Mouse (Mus musculus): ENCODE data around the gene Vash1.

The Vash1 gene

DNA sequence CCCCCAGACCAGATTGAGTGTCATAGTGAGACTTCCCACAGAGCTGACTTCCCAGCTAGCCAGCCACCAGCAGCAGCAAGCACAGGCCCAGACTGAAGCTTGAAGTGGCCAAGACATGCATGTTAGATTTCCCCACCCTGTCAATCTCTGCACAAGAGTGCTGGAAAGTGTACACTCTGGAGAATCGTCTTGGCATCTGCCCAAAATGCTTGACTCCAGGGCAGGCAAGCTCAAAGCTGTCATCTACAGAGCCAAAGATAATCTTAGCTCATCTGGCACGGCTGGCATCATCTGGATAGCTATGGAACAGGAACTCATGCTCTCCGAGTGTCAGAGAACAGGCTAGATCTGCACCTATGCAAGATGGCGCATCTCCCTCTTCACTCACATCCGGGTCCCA lies 43.0 kb downstream of the Vash1 start:
- no peak for DNase-seq

DNA sequence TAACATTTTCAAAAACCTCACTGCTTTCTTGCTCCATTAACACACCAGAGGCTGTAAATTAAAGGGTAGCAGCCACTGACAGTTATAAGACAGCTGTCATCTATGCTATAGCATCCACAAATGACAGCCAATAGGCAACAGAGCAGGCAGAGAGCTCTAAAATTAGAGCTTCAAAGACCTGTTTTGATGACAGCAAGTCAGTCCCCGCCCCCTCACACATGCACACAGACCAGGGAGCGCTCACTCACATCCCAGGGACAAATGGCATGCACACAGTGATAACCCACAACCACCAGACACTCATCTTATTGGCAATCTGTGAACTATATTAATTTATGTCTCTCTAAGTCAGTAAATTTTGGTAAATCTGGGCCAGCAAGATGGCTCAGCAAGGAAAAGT lies 45.8 kb downstream of the Vash1 start:
- peak; percentile 89 for DNase-seq

DNA sequence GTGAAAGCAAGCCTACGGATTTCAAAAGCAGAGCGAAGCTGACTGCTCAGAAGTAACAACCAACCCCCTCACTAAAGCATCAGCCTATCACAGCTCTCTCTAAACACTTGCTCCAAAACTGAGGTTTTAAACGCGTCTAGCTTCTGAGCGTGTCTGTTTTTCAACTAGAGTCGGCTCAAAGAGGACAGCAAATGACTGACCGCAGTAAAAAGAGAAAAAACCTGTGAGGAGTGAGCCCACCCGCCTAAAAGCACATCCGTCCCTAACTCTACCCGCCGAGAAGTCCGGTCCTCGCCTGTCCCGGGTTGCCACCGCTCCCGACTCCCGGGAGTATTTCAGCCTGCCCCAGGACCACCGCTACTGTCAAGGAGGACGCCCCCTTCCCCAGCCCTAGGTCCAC lies 47.2 kb downstream of the Vash1 start:
- DNase-seq = no peak

DNA sequence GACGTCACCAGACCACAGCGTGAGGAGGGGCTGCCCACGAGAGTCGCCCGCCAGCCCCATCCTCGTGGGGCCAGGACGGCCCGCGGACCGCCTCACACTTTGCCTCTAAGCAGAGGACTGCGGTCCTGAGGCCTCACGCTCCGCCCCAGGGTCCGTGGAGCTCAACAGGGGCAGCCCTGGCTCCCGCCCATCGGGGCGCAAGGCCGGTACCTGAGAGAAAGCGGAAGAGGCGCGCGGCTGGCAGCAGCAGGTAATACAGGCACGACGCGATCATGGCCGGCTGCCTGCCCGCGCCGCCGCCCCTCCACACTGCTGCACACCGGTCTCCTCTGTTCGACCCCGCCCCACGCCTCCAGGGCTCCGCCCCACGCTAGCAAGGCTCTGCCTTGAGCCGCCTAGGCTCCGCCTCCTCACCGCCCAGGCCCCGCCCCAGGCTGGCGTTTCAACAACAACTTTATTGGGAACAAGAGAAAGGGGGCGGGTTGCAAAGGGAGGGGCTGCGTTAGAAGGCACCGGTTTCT lies 47.7 kb downstream of the Vash1 start, which contains the start of gene Angel1:
Gene Angel1, minus strand, starts transcription at position 341 of the 521 bp plus-strand sequence.
- DNase-seq = peak; percentile 99

DNA sequence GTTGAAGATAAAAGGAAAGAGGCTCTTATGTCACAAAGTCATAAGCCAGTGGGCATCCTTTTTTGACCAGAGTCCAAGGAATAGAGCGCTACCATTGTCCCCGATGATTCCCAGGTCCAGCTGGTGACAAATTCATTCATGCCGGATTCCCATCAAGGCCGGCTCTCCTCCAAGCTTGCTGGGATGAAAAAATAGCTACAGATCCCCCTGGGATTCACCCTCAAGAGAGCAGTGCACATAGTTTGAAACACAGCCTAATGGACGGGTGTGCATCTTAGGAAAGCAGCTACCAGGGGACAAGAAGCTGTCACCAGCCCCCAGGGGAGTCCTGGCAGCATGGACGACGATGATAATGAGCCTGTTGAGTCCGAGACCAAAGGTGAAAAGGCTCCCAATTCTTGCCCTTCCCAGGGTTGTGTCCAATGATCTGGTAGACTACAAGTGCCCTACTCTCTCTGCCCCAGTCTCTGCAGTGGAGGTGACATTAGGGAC lies 55.9 kb downstream of the Vash1 start, which contains the start of gene Lrrc74a:
Gene Lrrc74a, plus strand, starts transcription at position 51 of the 492 bp plus-strand sequence.
- DNase-seq = peak; percentile 93
